Mouse (Mus musculus) pancreas, adult 10 weeks (tissue): ENCODE data around the gene Dap3. TPM values are rescaled to one million over a fixed set of nuclear protein-coding genes. Genes with fewer than 3 reads are reported as not detected.

ENCODE experiments used
- polyA plus RNA-seq: library from polyadenylated mRNA; stranded (reverse); fragments of 350-450 nt; fragmentation: Illumina TruSeq; extraction: RNeasy Lipid Tissue Mini Kit (QIAGEN cat#74804); gene quantifications from one replicate; pipeline ENCODE4 v1.2.3, GENCODE M21; 2015; ENCODE audit warnings: low read depth, low replicate concordance; ENCODE audit not compliant: insufficient read depth

Gene Dap3
- 30.1 TPM for polyA plus RNA-seq

GRCm38 (mm10) chr3:88950576-88951326 lies at the start of gene Dap3, which contains the start of gene Ash1l:
Gene Dap3, minus strand, starts transcription at chr3:88951181.
Gene Ash1l, plus strand, starts transcription at chr3:88950622.

DNA sequence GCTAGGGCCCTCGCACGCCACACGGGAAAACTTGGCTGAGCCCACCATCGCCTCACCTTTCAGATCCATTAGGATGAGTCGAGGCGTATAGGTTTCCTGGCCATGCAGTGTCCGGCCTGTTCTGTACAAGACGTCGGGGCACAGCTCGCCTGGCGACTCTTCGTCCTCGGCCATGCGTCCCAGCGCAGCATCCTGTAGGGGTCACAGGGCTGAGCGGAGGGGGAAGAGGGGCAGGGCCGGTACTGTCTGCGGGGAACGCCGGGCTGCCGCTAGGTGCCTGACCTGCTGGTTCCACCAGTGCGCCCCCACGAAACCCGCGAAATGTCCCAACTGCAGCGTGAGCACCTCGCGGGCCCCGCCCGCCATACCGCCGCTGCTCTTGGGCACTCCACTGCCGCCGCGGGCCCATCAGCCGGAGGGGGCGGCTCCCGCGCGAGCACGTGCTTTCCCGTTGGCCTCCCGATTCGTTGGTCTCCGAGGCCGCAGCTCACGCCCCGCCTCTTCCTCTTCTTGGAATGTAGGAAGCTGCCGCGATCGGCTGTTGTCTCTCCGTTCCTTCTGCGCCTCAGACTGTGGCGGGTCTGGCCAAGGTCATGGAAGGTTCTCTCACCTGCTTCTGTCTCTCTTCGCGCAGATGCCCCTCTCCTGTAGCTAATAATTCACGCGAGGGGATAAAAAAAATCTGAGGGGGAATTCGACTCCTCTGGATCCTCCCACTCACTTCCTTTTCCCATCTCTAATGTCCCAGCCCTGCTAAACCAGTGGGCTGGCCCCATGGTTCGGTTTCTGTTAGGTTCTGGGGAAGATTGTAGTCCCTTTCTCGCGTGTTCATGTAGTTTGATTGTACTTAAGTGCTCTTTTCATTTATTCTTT lies 37.2 kb downstream of the Dap3 start, which contains the start of gene Msto1:
TSS of gene Msto1 (minus strand) at position 489 of the 873 bp plus-strand sequence.

Other genes with a start within 250 kb of the Dap3 start
- 10.9 TPM for gene Rit1, start 234.3 kb downstream of the Dap3 start, polyA plus RNA-seq
- gene Syt11, start 176.0 kb downstream of the Dap3 start, polyA plus RNA-seq, result 3.0 TPM
- 7.9 TPM for gene Gon4l, start 116.0 kb downstream of the Dap3 start, polyA plus RNA-seq
- gene Msto1, start 37.2 kb downstream of the Dap3 start, polyA plus RNA-seq, result 4.3 TPM
- gene Ash1l, start 559 bp downstream of the Dap3 start, polyA plus RNA-seq, result 5.7 TPM
- 11.2 TPM for gene Rusc1, start 142.1 kb upstream of the Dap3 start, polyA plus RNA-seq
- not detected for gene Gm43738, start 149.9 kb upstream of the Dap3 start, polyA plus RNA-seq
- 15.9 TPM for gene Fdps, start 150.8 kb upstream of the Dap3 start, polyA plus RNA-seq
- 1.7 TPM for gene Pklr, start 185.0 kb upstream of the Dap3 start, polyA plus RNA-seq
- 1.8 TPM for gene Hcn3, start 209.0 kb upstream of the Dap3 start, polyA plus RNA-seq
- 30.4 TPM for gene Clk2, start 213.6 kb upstream of the Dap3 start, polyA plus RNA-seq
- gene Scamp3, start 226.3 kb upstream of the Dap3 start, polyA plus RNA-seq, result 15.8 TPM
- 5.7 TPM for gene Fam189b, start 232.0 kb upstream of the Dap3 start, polyA plus RNA-seq